Mouse (Mus musculus) heart, embryonic 15.5 days (tissue): ENCODE results near the gene Tmem94. TPM values are rescaled to one million over a fixed set of nuclear protein-coding genes. Genes with fewer than 3 reads are reported as not detected.

ENCODE experiments used
- microRNA-seq: library from miRNA; unstranded; fragments of <30 nt; microRNA quantifications from one replicate; pipeline ENCODE4, GENCODE M21; 2016
- polyA plus RNA-seq: library from polyadenylated mRNA; unstranded; fragments of >200 nt; fragmentation: Nextera tagmentation; extraction: Ambion mirVana; gene quantifications from 2 replicates; pipeline ENCODE4 v1.2.1, GENCODE M21; 2015

The Tmem94 gene
- polyA plus RNA-seq, 1 experiment from 2014 or later, result 36.7 TPM

Small RNAs within 50 kb of the gene (microRNA-seq; reads per million reads assigned to microRNA genes)
- gene Mir5621, result not detected

Other genes starting within 250 kb of the Tmem94 start
- gene Sumo2, start 229.2 kb upstream of the Tmem94 start, polyA plus RNA-seq, result 566 and 571 TPM in 2 replicates
- 80.8 and 105 TPM in 2 replicates for gene Nup85, start 201.0 kb upstream of the Tmem94 start, polyA plus RNA-seq
- 76.2 and 80.1 TPM in 2 replicates for gene Mrps7, start 161.5 kb upstream of the Tmem94 start, polyA plus RNA-seq
- gene Gga3, start 161.4 kb upstream of the Tmem94 start, polyA plus RNA-seq, result 13.7 and 16.3 TPM in 2 replicates
- gene Mif4gd, start 152.5 kb upstream of the Tmem94 start, polyA plus RNA-seq, result 30.2 and 34.5 TPM in 2 replicates
- gene Slc25a19, start 137.1 kb upstream of the Tmem94 start, polyA plus RNA-seq, result 47.7 and 48.8 TPM in 2 replicates
- gene Grb2, start 56.8 kb upstream of the Tmem94 start, polyA plus RNA-seq, result 103 and 104 TPM in 2 replicates
- 18.0 and 22.5 TPM in 2 replicates for gene Caskin2, start 48.2 kb downstream of the Tmem94 start, polyA plus RNA-seq
- gene Tsen54, start 49.3 kb downstream of the Tmem94 start, polyA plus RNA-seq, result 20.1 and 26.4 TPM in 2 replicates
- gene Llgl2, start 58.6 kb downstream of the Tmem94 start, polyA plus RNA-seq, result 12.7 and 17.2 TPM in 2 replicates
- 0.16 TPM in 2 replicates for gene Myo15b, start 93.0 kb downstream of the Tmem94 start, polyA plus RNA-seq
- gene Smim5, start 134.5 kb downstream of the Tmem94 start, polyA plus RNA-seq, result 52.1 and 56.3 TPM in 2 replicates
- 3.3 and 5.0 TPM in 2 replicates for gene Smim6, start 146.6 kb downstream of the Tmem94 start, polyA plus RNA-seq
- 21.4 and 21.9 TPM in 2 replicates for gene Sap30bp, start 167.8 kb downstream of the Tmem94 start, polyA plus RNA-seq
- gene Recql5, start 168.0 kb downstream of the Tmem94 start, polyA plus RNA-seq, result 9.1 and 14.7 TPM in 2 replicates
- gene Itgb4, start 209.3 kb downstream of the Tmem94 start, polyA plus RNA-seq, result 1.2 and 3.9 TPM in 2 replicates
- 120 and 147 TPM in 2 replicates for gene Galk1, start 247.3 kb downstream of the Tmem94 start, polyA plus RNA-seq